Mouse (Mus musculus): ENCODE data around the gene Fuom.

The Fuom gene

DNA sequence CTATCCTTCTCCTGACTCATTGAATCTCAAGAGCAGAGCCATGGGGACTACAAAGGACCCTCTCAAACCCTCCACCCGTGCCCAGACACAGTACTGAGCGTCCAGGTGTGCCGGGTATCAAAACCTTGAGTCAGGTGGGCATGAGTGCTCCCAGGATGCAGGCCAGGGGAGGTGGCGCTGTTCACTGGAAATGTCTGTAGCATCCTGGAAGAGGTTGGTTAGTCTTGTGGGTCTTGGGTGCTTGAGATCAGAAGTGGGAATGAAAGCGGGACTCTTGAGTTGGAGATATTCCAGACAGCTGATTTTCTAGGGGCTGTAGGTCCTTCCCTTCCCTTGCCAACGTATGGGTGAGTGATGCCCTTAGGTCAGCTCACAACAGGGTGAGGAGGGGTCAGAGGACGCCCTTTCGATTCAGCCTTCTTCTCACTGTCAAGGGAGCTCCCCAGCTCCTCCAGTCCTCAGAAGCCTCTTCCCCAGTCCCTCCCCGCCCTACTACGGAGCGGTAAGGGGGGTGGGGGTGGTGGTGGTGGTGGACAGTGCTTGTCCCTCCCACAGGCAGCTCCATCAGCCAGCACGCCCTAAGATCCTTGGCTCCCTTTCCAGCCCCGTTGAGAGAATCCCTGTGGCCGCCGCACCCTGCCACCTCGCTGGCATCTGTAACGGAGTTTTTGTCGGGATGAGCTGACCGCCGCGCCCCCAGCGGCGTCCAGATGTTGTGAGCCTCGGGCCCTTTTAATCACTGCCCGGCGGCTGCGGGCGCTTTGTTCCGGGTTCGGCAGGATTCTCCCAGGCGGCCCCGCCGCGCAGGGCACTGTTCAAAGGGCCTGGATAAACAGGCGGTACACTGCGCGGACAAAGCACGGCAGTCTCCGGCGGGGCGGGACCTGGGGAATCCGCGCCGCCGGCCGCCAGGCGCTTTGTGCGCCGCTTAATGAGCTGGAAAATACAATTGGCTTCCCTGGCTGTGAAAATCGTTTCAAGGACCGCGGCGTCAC lies 44.5 kb downstream of the Fuom start:
- ATAC-seq (ENCODE audit: low TSS enrichment) = no peak

DNA sequence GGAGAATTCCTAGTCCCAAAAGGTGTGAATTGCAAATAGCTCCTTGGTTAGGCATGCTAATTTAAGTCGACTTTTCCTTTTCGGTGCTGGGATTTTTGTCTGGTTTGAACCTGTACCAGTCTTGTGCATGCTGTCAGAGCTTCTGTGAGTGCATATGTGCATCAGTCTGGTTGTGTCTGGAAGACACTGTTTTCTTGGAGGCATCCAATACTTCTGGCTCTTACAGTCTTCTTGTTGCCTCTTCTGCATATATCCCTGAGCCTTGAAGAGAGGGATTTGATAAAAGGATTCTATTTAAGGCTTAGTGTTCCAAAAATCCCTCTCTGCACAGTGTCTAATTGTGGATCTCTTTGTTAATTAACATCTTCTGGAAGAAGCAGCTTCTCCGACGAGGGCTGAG lies 48.1 kb downstream of the Fuom start:
- ATAC-seq (ENCODE audit: low TSS enrichment) = peak; percentile 75

DNA sequence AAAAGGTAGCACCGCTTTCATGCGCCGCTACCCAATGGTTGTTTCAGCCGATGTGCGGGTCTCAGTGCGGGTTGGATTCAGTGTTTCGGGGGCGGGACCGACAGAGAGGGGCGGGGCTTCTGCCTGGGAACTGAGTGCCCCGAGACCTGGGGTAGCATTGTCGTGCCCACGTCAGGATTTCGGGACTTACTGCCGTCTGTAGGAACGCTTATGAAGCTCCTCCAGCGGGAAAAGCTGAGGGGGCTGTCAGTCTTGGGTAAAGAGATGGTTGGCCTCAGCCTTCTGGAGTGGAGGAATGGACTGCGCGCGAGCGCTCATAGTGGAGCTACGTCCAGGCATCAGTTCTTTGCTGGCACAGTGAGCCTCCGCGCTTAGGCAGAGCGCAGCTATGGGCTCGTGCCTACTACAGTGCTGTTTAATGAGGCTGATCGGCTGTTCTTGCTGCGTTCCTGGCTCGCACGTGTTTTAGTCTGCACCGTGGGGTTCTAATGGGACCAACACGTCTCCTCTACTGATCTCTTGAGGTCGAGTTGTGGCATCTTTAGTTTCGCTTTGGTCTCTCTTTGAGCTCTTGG lies 53.0 kb downstream of the Fuom start:
- ATAC-seq (ENCODE audit: low TSS enrichment) = peak; percentile 59; the same call in 1 of the 2 replicates

DNA sequence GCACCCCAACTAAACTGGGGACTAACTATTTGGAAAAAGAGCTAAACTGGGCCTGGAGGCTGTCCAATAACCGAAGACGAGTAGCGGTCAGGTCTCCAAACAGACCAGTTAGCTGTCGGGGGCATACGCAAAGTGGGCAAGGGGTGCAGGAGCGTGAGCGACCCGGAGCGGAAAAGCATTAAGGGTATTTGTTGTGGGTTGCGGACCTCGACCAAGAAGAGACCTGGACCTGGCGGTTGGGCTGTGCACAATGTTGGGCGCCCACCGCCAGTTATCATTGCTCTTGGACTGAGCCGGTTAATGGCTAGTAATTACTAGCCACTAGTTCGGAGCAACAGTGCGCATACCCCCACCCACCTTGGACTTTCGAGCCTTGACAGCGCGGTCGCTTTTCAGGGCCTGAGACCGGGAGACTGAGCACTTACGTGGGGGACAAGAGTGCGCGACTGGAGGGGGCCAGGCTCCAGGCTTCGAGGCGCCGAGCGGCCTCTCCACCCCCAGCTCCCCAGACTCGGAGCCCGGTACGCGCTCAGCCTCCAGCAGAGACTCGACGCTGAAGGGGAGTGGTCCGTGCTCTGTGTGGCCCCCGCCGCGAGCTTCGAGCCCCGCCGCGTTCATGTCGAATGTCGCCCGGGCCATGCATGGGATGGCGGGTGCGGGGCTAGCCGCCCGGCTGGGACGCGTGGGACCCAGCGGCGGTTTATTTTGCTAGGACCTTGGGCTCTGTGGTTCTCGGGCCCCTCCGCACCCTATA lies 53.7 kb downstream of the Fuom start, which contains the start of gene Msx3:
Gene Msx3, minus strand, starts transcription at position 729 of the 754 bp plus-strand sequence.
- ATAC-seq (ENCODE audit: low TSS enrichment) = no peak

DNA sequence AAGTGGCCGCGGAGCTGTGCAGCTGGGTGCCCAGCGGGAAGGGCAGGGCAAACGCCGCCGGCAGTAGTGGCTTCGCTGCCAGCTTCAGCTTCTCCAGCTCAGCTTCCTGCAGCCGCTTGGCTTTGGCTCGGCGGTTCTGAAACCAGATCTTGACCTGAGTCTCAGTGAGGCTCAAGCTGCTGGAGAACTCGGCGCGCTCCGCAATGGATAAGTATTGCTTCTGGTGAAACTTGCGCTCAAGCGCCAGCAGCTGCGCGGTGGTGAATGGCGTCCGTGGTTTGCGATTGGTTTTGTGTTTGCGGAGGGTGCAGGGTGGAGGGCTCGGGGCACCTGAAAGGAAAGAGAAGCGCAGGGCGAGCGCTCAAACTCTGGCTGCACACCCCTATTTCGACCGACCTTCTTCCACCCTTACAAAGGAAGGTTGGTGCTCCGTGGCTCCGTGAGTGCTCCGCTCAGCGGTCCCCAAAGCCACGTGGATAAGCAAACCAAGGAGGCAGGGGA lies 54.4 kb downstream of the Fuom start:
- ATAC-seq (ENCODE audit: low TSS enrichment) = peak; percentile 41; the same call in 1 of the 2 replicates
